Mouse (Mus musculus): ENCODE data around the gene Slc46a2.

GRCm38 (mm10) chr4:59927666-59928065 is 12.8 kb upstream of the Slc46a2 start:
- TF ChIP-seq POLR2A (IDR thresholded peaks at IDR 0.05; ENCODE audit: borderline replicate concordance, extremely low read depth, insufficient read depth, insufficient read length, poor library complexity, severe bottlenecking) (no peak), CTCF (IDR thresholded peaks at IDR 0.05; ENCODE audit: borderline replicate concordance, extremely low read depth, insufficient read depth, insufficient read length) (no peak)
